In the genomic region with DNA sequence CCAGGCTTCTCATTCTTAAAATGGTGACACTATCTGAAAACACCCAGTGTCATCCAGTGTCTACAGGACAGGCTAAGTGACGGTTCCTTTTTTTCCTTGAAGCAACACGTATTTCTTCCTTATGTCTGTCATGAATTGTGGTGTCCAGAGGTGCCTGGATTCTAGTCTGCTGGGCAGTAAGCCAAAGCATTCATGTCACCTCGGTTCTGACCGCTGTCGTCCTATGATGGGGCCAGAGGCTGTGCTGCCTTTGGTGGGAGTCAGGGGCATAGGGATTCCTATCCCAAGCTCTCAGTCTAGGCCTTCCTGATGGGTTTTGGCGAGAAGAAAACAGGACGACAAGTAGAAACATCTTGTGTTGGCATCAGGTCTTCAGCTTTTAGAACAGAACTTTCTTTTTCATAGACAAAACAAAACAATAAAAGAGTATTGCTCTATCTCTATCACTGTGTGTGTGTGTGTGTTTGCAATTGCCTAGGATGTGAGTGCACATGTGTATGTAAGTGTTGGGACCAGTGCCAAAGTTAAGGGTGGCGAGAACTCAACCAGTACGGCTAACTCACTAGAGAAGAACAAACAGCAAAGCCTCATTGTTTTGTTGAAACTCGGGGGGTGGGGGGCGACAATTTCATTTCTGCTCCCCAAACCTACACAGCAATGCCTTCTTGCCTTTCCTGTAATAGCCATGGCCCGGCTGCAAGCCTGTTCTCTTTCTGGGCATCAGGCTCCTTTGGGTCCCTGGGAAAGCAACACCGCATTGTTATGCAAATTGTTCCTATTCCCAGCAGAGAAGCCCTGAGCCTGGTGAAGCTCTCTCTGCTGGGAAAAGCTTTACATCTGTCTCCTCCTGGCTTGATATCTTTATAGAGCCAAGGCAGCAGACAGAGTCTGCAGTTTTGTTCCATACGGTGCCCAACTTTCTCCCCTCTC, we compare ENCODE assay signal across 12 mouse cellular contexts.
DNase-seq lines count a peak whose midpoint lies in the region; ATAC-seq lines count a peak whose summit lies in the region.
"Had no signal": no experiment of that assay in that cellular context is flagged by ENCODE, and none has a peak within 500 bp of the region (broad histone marks: within the 10 kb centered on the region; RNA-seq: fewer than 3 reads in every experiment).

No protein-coding gene starts in this region.

- H3K27ac ChIP-seq in heart, embryonic 10.5 days: peak overlapping the region; percentile 29; the same call in 1 of the 2 replicates
- H3K27ac ChIP-seq in heart, embryonic 16.5 days (ENCODE audit: low read length): no peak overlapping the region
- peak overlapping the region; percentile 51 for H3K27ac ChIP-seq in midbrain, embryonic 13.5 days
- H3K27ac ChIP-seq: embryonic facial prominence, embryonic 12.5 days had no signal

- 40% methylated on average over 14 of the region's 14 CpGs for WGBS in heart, embryonic 10.5 days
- WGBS in heart, embryonic 16.5 days: 21% methylated on average over 14 of the region's 14 CpGs
- 34% methylated on average over 14 of the region's 14 CpGs for WGBS in midbrain, embryonic 13.5 days

- peaks cover 19% of the 10 kb centered on the region for H3K4me1 ChIP-seq in heart, embryonic 10.5 days
- H3K4me1 ChIP-seq in heart, embryonic 16.5 days (ENCODE audit: control insufficient read depth, insufficient read depth, low read length): peaks cover 14% of the 10 kb centered on the region
- H3K4me1 ChIP-seq in midbrain, embryonic 13.5 days (replicated peaks): peaks cover 47% of the 10 kb centered on the region

- H3K27me3 ChIP-seq in heart, embryonic 10.5 days (ENCODE audit: insufficient read depth, poor library complexity, severe bottlenecking): no peaks in the 10 kb centered on the region
- H3K27me3 ChIP-seq in heart, embryonic 16.5 days (ENCODE audit: control insufficient read depth, insufficient read depth, low read length): no peaks in the 10 kb centered on the region
- H3K27me3 ChIP-seq in midbrain, embryonic 13.5 days: no peaks in the 10 kb centered on the region
- H3K27me3 ChIP-seq: embryonic facial prominence, embryonic 12.5 days had no signal

- no peak for ATAC-seq in heart, embryonic 16.5 days (replicated peaks; ENCODE audit: extremely low read depth, insufficient read depth, low FRiP score)
- ATAC-seq in midbrain, embryonic 13.5 days: peak; percentile 85
- ATAC-seq in megakaryocyte-erythroid progenitor cell, adult 5-6 weeks (replicated peaks; ENCODE audit: low FRiP score, low TSS enrichment, poor library complexity, severe bottlenecking): no peak

- 0 out of 2 replicates have a peak overlapping the region, but pooled peaks have one; percentile 8 for H3K4me2 ChIP-seq in heart, embryonic 16.5 days (ENCODE audit: low read depth, low read length)
- H3K4me2 ChIP-seq in midbrain, embryonic 13.5 days (replicated peaks): 0 out of 2 replicates have a peak overlapping the region, but pooled peaks have one; percentile 6
- H3K4me2 ChIP-seq: embryonic facial prominence, embryonic 12.5 days had no signal

- H3K9me3 ChIP-seq in heart, embryonic 10.5 days: no peaks in the 10 kb centered on the region
- no peaks in the 10 kb centered on the region for H3K9me3 ChIP-seq in heart, embryonic 16.5 days (replicated peaks; ENCODE audit: control insufficient read depth, low read length)
- no peaks in the 10 kb centered on the region for H3K9me3 ChIP-seq in midbrain, embryonic 13.5 days
- H3K9me3 ChIP-seq: embryonic facial prominence, embryonic 12.5 days had no signal

- H3K4me3 ChIP-seq in heart, embryonic 10.5 days: no peak overlapping the region
- no peak overlapping the region for H3K4me3 ChIP-seq in heart, embryonic 16.5 days (ENCODE audit: low read length)
- H3K4me3 ChIP-seq in midbrain, embryonic 13.5 days (replicated peaks): no peak overlapping the region
- H3K4me3 ChIP-seq: embryonic facial prominence, embryonic 12.5 days had no signal

- no peaks in the 10 kb centered on the region for H3K36me3 ChIP-seq in heart, embryonic 10.5 days
- no peaks in the 10 kb centered on the region for H3K36me3 ChIP-seq in heart, embryonic 16.5 days (ENCODE audit: control insufficient read depth, insufficient read depth)
- no peaks in the 10 kb centered on the region for H3K36me3 ChIP-seq in midbrain, embryonic 13.5 days
- H3K36me3 ChIP-seq: embryonic facial prominence, embryonic 12.5 days had no signal

- DNase-seq in heart, embryonic 10.5 days (ENCODE audit: low spot score): no peak
- no peak for DNase-seq in heart, adult 9 months (ENCODE audit: low spot score in 2 of 2)
- peak; percentile 78 for DNase-seq in R1 (ENCODE audit: low read depth, low spot score)
- DNase-seq in kidney, adult 8-10 months: no peak
- no peak for DNase-seq in gastrocnemius, postnatal 10 days
- DNase-seq: gastrocnemius, postnatal 25 days; kidney, adult 11 months; right cerebral cortex, postnatal 4 days had no signal

- no peak overlapping the region for H3K9ac ChIP-seq in heart, embryonic 16.5 days (ENCODE audit: low read length)
- H3K9ac ChIP-seq in midbrain, embryonic 13.5 days (replicated peaks): no peak overlapping the region
- H3K9ac ChIP-seq: embryonic facial prominence, embryonic 12.5 days had no signal
